Mouse (Mus musculus) CH12F3 (cell line): ENCODE measurements around the gene Dnajb3.
"Not testable (repeated sequence)": the region's sequence is repeated elsewhere in the genome, so short reads cannot be mapped to it uniquely, and the experiment has no call there.

ENCODE experiments used
- in situ Hi-C: fragments of 300-500 bp; cut with MboI; formaldehyde crosslinking; loops from 2 replicates; pipeline ENCODE4 v1.14.3; 2020; ENCODE audit warnings: low sequenced_read_pairs

The Dnajb3 gene

DNA sequence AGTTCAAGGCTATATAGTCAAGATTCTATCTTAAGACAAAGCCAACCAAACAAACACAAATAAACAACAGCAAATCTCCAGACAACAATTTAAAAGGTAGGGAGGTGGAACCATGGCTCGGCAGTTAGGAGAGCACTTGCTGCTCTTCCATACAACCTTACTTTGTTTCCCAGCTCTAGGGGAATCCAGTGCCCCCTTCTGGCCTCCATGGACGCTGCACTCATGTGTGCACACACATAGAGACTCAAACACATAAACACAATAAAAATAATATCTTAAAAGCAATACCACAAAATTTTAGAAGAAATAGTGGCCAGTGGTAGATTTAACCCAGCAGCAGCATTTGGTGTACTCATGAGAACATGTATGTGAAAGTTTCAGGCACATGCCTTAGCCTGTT, 11.6 kb upstream of the Dnajb3 start:
- in situ Hi-C loops = no loop called here

DNA sequence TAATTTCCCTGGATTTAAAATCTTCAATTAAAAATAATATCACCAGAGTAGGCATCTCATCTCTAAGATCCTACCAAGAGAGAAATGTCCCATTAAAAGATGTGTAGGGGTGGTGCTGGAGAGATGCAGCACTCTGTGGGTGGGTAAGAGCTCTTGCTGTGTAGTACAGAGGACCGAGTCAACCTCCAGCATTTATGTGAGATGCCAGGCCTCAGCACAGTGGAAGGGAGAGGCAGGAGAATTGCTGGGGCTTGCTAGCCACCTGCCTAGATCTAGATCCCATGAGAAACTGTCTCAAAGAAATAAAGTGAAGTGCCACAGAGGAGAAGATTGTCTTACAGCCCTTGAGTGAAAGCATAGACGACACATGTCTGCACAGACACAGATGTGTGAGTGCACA, 11.0 kb upstream of the Dnajb3 start:
- in situ Hi-C loops = no loop called here

DNA sequence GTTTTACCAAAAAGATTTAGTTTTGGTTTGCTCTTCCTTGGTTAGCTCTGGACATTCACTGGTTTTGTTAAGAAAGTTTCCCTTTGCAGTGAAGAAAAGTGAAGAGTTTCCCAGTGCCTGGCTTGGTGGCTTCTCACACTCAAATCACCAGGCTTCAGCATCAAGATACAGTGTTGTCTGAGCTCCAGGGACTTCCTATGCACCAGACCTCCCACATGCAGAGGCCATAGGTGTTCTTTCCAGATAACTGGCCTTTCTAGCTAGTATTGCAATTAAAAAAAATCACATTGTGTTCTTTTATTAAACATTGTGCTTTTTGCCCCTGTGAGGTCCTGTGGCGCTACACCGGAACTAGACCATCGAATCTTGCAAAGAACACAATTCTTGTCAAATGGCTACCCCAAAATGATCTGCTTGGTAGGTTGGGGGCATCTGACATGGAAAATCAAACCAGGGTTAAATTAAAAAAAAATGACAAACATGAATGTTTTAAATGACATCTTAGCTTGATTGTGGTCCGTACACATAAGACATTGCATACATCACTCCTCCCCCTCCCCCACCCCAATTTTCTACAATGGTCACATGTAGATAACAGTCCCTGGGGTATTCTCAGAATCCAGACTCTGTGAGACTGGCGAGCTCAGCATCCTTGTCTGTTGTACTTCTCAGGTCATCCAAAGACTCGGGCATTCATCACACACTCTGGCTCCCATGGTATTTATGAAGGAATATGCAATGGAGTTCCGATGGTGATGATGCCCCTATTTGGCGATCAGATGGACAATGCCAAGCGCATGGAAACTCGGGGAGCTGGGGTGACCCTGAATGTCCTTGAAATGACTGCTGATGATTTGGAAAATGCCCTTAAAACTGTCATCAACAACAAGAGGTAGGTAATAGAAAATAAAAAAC, 10.1 kb upstream of the Dnajb3 start:
- in situ Hi-C loops = no loop called here

DNA sequence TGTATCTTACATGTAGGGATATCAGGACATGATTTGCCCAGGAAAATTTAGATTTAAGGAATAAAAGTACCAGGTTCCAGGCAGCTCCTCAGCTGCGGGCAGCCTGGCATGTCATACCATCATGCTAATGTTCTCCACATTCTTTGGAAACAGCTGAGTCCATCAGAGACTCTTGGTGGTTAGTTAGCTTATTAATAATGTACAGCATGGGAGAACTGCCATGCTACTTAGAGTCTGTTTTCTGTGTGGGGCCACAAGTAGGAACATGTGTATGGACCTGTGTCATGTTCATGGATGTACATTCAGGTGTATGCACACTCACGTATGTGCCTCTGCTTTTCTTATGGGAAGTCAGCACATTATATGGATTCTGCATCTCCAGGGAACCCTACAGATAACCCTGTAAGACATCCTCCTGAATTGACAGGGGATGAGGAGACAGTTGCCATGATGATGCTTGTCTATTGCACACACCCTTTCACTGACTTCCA, 8.9 kb upstream of the Dnajb3 start:
- in situ Hi-C loops = no loop called here

DNA sequence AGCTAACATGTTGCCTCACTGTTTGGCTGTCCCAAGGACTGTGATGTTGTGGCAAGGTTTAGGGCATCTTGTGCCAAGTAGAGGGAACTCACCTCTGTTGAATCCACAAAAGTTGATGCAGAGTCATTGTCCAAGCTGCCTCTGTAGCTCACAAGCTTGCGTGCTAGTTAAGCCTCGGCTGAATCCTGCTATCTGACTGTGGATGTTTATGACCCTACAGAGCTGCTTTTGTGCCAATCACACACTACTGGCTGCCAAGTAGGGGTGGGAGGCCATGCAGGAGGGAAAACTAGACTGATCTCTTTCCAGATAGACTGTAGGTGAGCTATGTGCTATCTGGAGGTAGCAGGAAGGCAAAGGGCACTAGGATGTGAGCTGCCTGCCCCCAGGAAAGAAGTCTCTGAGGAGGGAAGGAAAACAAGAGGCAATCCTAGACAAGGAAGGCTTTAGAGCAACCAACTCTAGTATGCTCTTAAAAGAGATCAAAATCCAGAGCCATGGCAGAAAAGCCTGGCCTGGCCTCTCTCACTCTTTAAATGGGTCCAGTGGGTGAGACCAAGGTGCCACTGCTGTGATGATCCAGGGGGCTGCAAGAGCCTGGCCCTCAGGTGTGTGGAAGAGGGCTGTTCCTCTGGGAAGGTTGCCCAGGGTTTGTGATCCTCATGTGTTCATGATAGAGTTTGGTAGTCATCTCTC, 8.3 kb upstream of the Dnajb3 start:
- in situ Hi-C loops = no loop called here

DNA sequence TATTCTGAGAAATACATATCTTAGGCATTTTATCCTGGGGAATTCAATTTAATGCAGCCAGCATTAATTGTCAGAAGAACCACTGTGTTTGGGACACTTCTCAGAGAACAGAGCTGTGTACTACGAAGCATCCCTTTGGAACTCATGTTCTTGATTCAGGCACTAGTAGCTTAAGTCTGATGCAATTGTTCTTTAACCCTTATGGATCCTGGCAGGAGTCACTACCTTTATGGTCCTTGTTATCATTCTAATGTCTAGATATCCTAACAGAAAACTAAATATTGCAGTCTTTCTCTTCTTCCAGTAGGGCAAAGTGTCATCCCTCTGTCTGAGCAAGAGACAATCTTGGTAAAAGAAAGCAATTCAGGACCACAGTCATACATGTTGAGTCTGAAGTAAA, 7.5 kb upstream of the Dnajb3 start:
- in situ Hi-C loops = no loop called here

DNA sequence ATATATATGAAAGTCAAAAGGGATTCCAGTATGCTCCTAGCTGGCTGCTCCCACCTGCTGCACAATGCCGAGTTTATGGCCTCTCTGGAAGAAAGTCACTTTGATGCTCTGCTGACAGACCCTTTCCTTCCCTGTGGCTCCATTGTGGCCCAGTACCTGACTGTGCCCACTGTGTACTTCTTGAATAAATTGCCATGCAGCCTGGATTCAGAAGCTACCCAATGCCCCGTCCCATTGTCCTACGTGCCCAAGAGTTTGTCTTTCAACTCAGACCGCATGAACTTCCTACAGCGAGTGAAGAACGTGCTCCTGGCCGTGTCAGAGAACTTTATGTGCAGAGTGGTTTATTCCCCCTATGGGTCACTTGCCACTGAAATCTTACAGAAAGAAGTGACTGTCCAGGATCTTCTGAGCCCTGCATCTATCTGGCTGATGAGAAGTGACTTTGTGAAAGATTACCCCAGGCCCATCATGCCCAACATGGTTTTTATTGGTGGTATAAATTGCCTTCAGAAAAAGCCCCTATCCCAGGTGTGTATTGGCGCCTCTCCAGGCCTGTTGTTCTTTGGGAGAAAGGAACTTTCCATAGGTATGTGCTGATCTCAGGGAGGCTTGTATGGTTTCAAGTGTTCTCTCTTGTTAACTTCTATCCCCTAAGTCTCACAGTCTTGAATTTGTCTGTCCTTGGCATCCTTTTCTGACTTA, 6.9 kb upstream of the Dnajb3 start:
- in situ Hi-C loops = no loop called here

DNA sequence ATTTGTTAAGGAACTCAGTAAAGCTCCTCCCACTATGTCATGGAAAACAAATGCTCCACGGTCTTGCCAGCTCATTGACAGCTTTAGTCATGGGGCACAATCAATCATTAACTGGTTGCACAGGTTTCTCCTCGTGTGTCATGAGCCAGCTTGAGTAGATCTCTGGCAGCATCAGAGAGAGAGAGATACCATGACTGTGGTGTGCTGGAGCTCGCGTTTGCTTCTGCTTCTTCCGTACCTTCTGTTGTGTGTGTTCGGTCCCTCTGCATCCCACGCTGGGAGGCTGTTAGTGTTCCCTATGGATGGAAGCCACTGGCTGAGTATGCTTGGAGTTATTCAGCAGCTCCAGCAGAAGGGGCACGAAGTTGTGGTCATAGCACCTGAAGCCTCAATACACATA, 6.2 kb upstream of the Dnajb3 start, which contains the start of gene Ugt1a1:
Ugt1a1 (plus strand) TSS at position 148 of the 400 bp plus-strand sequence.
- in situ Hi-C loops = no loop called here

DNA sequence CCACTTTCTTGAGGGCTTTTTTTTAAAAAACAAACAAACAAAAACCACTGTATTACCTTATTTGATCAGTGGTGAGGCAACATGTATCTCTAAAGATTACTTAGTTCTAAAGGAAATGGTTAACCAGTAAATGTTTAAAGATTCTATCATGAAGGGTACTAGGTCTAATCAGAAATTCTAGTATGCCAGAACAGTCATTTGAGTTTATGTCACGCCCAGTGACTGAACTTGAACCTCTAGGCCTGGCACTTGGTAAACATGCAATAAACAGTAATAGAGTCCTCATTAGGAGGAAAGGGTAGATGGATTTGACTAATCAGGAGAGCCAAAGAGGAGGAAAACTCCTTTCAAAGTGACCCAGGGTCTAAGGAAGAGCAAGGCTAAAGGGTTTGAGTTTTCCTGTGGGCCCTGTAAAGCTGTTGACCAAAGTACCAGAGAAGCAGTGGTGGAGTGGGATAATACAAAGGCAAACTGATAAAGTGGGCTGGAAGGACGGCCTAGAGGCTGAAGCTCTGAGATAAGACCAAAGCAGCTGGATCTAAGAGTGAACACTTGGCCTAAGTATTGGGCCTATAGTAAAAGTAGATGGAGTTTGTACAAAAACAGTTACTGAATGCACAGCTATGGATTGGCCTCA, 1.4 kb upstream of the Dnajb3 start:
- in situ Hi-C loops = no loop called here

DNA sequence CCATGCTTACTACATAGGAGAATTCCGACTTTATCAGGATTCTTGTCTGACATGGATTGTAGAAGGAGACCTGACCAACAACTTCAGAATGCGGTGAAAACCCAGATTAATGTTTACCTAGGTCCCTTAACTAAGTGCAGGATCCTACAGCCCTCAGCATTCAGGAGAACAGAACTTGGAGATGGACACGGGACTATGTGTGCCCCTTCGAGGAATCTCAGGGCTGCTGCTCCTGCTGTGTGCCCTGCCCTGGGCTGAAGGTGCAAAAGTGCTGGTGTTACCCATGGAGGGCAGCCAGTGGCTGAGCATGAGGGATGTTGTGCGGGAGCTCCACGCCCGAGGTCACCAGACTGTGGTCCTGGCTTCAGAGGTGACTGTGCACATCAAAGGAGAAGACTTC, 5.1 kb downstream of the Dnajb3 start, which contains the start of gene Ugt1a2:
Ugt1a2 (plus strand) TSS at position 146 of the 400 bp plus-strand sequence.
- in situ Hi-C loops = no loop called here

DNA sequence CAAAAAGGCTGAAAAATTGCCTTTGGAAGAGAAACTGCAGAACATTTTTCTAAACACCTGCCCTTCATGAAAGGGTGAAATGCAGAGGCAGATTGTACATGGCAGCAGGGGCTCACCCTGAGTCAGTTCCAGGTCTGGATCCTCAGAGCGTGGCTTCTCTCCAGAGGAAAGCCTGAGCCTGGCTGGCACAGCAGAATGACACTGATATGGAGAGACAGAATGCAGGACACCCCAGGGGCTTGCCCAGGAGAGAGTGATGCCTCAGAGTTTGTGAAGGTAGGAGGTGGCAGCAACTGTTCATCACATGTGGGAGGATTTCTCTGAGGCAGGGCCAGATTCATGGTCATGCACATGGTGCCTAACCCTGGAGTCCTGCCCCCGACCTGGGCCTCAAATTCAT, 5.6 kb downstream of the Dnajb3 start:
- in situ Hi-C loops = no loop called here

DNA sequence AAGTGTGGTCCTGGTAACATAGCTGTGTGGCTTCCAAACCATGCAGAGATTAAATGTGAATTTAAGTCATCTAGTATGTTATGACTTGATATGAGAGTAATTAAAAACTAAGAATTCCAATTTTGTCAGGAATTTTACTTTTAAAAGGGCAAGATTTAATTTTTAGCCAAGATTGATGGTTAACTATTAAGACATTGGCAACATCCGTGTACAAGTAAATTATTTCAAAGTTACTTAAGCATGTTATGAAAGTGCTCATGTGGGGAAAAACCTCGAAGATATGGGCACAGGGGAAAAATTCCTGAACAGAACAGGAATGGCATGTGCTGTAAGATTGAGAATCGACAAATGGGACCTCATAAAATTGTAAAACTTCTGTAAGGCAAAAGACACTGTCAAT, 8.1 kb downstream of the Dnajb3 start:
- in situ Hi-C loops = no loop called here

DNA sequence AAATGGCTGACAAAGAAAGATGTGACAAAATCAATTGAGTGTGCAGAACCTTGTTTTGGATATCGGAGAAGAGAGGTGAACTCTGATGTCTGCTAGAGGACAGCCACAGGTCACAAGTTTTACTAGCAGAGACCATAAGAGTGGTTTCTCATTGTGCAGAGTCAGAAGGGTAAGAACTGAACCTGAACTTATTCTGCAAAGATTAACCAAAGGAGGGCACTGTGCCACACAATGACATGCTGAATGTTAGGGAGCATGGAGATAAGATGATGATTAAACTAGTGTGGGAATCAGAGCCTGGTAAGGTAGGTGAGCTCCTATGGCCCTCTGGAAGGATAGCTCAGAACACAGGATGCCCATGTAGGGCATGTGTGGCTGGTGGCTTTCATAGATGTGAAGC, 9.9 kb downstream of the Dnajb3 start:
- in situ Hi-C loops = no loop called here

DNA sequence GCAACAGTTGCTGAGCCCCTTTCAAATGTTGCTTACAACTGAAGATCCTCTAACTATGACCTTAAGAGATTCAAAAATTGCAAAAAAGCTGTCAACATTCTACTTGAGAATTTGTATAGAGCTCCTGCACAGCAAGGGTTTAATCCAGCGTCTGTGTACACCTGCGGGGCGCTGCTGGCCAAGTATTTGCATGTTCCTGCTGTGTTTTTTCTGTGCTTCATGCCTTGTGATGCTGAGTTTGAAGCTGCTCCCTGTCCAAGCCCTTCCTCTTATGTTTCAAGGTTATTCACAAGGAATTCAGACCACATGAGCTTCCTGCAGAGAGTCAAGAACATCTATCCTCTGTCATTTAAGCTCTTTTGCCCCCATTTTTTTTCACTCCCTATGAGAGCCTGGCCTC, 13.4 kb downstream of the Dnajb3 start:
- in situ Hi-C loops = no loop called here

DNA sequence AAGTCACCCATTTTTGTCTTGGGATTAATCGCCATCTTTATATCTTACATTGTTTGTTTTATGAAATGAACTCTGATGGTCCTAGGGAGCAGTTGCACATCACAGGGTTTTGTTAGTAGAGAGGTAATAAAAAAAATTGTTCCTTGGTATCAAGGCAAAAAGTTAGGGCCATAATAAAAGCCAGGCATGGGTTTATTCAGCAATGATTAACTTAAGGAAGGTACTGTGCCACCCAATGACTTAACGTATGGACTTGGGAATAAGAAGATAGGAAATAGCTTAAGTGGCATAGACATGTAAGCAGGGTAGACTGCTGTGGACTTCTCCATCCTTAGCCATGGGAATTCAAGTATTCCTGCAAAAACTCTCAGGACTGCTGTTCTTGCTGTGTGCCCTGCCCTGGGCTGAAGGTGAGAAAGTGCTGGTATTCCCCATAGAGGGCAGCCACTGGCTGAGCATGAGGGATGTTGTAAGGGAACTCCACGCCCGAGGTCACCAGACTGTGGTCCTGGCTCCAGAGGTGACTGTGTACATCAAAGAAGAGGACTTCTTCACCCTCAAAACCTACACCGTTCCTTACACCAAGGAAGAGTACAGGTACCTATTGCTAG, 19.2 kb downstream of the Dnajb3 start:
- in situ Hi-C loops = no loop called here

DNA sequence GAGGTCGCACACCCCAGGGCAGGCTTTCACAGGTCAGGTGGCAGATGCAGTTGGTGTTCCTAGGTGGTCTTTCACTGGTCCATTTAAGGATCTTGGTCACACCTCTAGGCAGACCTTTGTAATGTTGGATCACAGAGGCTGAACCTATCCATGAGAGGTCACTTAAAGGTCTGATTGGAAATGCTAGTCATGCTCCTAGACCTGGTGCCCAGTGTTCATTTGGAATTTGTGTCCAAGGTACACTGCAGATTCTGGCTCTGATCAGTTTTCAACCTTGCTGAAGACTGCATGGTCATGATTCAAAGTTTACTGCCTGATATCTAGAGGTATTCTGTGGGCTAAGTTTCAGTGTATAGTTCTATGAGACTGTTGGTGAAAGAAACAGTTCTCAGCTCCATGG, 25.9 kb downstream of the Dnajb3 start:
- in situ Hi-C loops = no loop called here

DNA sequence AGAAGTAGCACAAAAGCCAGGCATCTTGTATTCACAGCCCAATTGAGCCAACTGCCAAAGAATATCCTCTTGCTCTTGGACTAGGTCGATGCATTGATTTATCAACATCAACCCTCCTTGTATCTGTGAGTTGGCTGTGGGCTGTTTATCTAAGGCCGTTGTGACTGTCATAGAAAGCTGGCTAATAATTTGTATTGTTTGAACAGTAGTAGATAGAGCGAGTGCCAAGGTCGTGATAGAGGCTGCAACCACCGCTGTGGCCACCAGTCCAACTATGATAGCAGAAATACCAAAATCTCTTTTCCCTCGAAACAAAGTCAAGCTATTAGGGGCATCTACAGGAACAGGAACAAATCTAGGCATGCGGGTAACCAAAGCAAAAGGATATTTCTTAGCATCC, 33.4 kb downstream of the Dnajb3 start:
- in situ Hi-C loops = not testable (repeated sequence)

DNA sequence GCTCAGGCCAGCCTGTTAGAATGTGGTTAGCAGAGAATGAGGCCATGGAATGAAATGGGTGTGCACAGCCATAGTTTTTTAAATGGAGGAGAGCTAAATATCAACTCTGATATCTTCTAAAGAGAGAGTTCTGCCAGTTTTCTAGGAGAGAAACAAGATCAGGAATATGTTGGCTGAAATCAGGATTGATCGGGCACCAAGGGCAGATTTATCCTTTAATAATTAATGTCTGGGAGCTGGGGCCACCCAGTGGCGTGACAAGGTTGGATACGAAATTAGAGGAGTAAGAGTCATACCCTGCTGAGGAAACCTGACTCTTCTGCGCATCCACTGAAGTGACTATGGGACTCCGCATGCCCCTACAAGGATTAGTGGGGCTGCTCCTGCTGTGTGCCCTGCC, 39.9 kb downstream of the Dnajb3 start, which contains the start of gene Ugt1a5:
Ugt1a5 (plus strand) TSS at position 302 of the 400 bp plus-strand sequence.
- in situ Hi-C loops = no loop called here

DNA sequence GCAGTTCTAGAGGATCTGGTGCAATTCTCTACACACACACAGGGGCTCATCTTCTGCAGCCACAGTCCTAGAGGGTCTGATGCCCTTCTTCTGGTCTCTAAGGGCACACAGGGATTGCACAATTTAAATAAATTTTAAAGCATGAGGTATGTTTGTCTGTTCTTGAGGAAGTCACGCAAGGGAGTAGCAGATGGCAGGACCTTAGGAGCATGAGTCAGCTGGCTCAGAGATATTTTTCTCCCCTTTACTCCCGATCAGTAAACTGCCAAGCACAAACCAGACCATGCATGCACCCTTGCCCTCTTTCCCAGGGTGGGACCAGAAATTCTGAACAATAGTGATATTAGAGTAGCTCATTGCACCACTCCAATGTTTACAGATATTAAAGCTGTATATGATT, 47.2 kb downstream of the Dnajb3 start:
- in situ Hi-C loops = no loop called here
